Mouse (Mus musculus) small intestine, adult 2 months (tissue): ENCODE results near the gene Rcbtb2. TPM values are rescaled to one million over a fixed set of nuclear protein-coding genes. Genes with fewer than 3 reads are reported as not detected.
"Not testable (repeated sequence)": the region's sequence is repeated elsewhere in the genome, so short reads cannot be mapped to it uniquely, and the experiment has no call there.

Experiments used
- H3K27ac ChIP-seq: fragments of 200-500 bp; 2 replicates; pipeline ENCODE4 v1.5.1; 2012; ENCODE audit warnings: low read depth, low read length, control low read depth, inconsistent platforms; ENCODE audit not compliant: insufficient read depth
- H3K27me3 ChIP-seq: fragments of 200-500 bp; 2 replicates; pipeline ENCODE4 v1.6.1; 2012; ENCODE audit warnings: mild to moderate bottlenecking, moderate library complexity, low read length, inconsistent platforms; ENCODE audit not compliant: control insufficient read depth, insufficient read depth
- H3K36me3 ChIP-seq: fragments of 200-500 bp; 2 replicates; pipeline ENCODE4 v1.6.1; 2012; ENCODE audit warnings: mild to moderate bottlenecking, low read length, control low read depth, inconsistent platforms; ENCODE audit not compliant: control insufficient read depth, insufficient read depth
- H3K4me1 ChIP-seq: fragments of 200-500 bp; 2 replicates; pipeline ENCODE4 v1.6.1; 2012; ENCODE audit warnings: low read length, inconsistent platforms, mixed read lengths; ENCODE audit not compliant: control insufficient read depth, insufficient read depth, insufficient read length
- H3K4me3 ChIP-seq: fragments of 200-500 bp; 2 replicates; pipeline ENCODE4 v1.5.1; 2012; ENCODE audit warnings: low read depth, mild to moderate bottlenecking, control low read depth, inconsistent platforms, low read length, moderate library complexity
- CTCF ChIP-seq: fragments of 200-500 bp; IDR thresholded peaks from 2 replicates; pipeline ENCODE4 v1.5.1; 2012; ENCODE audit warnings: low read depth, mild to moderate bottlenecking, control low read depth, inconsistent platforms, low read length, moderate library complexity, mixed read lengths; ENCODE audit not compliant: insufficient replicate concordance, insufficient read length; ENCODE audit errors: extremely low read depth
- POLR2A ChIP-seq: fragments of 200-500 bp; IDR thresholded peaks from 2 replicates; pipeline ENCODE4 v1.6.1; 2012; ENCODE audit warnings: low read depth, mild to moderate bottlenecking, control low read depth, inconsistent platforms, low read length, moderate library complexity
- WGBS: fragments of 180-500 bp; shearing (Covaris S2); methylation state at CpG from one replicate; pipeline ENCODE4 v1.1.7; 2018; 5-methylcytosine and 5-hydroxymethylcytosine counted together
- polyA plus RNA-seq: library from polyadenylated mRNA; depleted of rRNA; stranded (reverse); fragments of >200 nt; gene quantifications from 2 replicates; pipeline ENCODE4 v1.2.3, GENCODE M21; 2012

Gene Rcbtb2
- polyA plus RNA-seq, 1 experiment = 10.1 TPM

- WGBS = 63% methylated on average over 13 of the region's 13 CpGs
- Histone ChIP-seq H3K4me1 (no peaks in the 10 kb centered on the region), H3K36me3 (no peaks in the 10 kb centered on the region), H3K4me3 (no peak overlapping the region), H3K27ac (no peak overlapping the region), H3K27me3 (no peaks in the 10 kb centered on the region)
- TF ChIP-seq POLR2A (no peak), CTCF (no peak)
Observed at GRCm38 (mm10) chr14:73094802-73095550, 27.9 kb upstream of the Rcbtb2 start.

GRCm38 (mm10) chr14:73098677-73099387, 24.0 kb upstream of the Rcbtb2 start:
- Histone ChIP-seq H3K27ac (no peak overlapping the region), H3K4me1 (peaks cover 3% of the 10 kb centered on the region), H3K27me3 (no peaks in the 10 kb centered on the region), H3K36me3 (no peaks in the 10 kb centered on the region), H3K4me3 (no peak overlapping the region)
- WGBS = 41% methylated on average over 10 of the region's 10 CpGs
- TF ChIP-seq POLR2A (no peak), CTCF (peak; percentile 83; the same call in 1 of the 2 replicates)

- H3K36me3 ChIP-seq = no peaks in the 10 kb centered on the region
- peaks cover 16% of the 10 kb centered on the region for H3K4me1 ChIP-seq
- no peak overlapping the region for H3K27ac ChIP-seq
- 59% methylated on average over 12 of the region's 12 CpGs for WGBS
- H3K4me3 ChIP-seq = no peak overlapping the region
- TF ChIP-seq CTCF (no peak), POLR2A (no peak)
- H3K27me3 ChIP-seq = no peaks in the 10 kb centered on the region
Observed at GRCm38 (mm10) chr14:73102270-73102865, 20.5 kb upstream of the Rcbtb2 start.

GRCm38 (mm10) chr14:73102986-73103385, 19.9 kb upstream of the Rcbtb2 start:
- peaks cover 16% of the 10 kb centered on the region for H3K4me1 ChIP-seq
- not testable (repeated sequence) for H3K27ac ChIP-seq, H3K4me3 ChIP-seq, H3K27me3 ChIP-seq, H3K36me3 ChIP-seq
- 21% methylated on average over 4 of the region's 4 CpGs for WGBS

GRCm38 (mm10) chr14:73104913-73105312, 17.9 kb upstream of the Rcbtb2 start:
- no peaks in the 10 kb centered on the region for H3K36me3 ChIP-seq
- TF ChIP-seq POLR2A = no peak
- TF ChIP-seq CTCF = no peak
- peaks cover 25% of the 10 kb centered on the region for H3K4me1 ChIP-seq
- H3K4me3 ChIP-seq = no peak overlapping the region
- 22% methylated on average over 6 of the region's 6 CpGs for WGBS
- peak overlapping the region; percentile 80 for H3K27ac ChIP-seq
- H3K27me3 ChIP-seq = no peaks in the 10 kb centered on the region

GRCm38 (mm10) chr14:73105407-73106185, 17.2 kb upstream of the Rcbtb2 start:
- peak overlapping the region; percentile 80 for H3K27ac ChIP-seq
- no peaks in the 10 kb centered on the region for H3K27me3 ChIP-seq
- H3K36me3 ChIP-seq = no peaks in the 10 kb centered on the region

More at GRCm38 (mm10) chr14:73105407-73106185, 17.2 kb upstream of the Rcbtb2 start:
- no peak overlapping the region for H3K4me3 ChIP-seq
- no peak for TF ChIP-seq CTCF
- no peak for TF ChIP-seq POLR2A
- peaks cover 29% of the 10 kb centered on the region for H3K4me1 ChIP-seq
- 37% methylated on average over 11 of the region's 11 CpGs for WGBS
